In the genomic region with DNA sequence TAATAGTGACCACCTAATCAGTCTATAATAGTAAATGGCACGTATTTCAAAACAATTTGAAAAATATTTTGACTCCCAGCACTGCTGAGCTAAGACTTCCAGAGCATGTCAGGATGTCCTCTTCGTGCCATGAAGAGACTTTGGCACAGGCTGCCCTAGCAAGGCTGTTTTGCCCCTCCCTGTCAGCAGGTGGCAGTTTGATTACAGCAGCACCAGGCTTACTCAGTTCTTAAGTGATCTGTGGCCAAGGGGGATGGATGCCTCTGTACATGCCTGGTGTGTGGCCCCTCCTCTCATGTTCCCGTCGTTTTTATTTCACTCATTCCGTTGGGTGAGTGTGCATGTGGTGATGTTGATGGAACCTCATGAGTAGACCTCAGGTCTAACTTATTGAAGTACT, we compare ENCODE assay signal across 9 mouse cellular contexts. TPM values are rescaled to one million over a fixed set of nuclear protein-coding genes. Genes with fewer than 3 reads are reported as not detected.
DNase-seq lines count a peak whose midpoint lies in the region; ATAC-seq and TF ChIP-seq lines count a peak whose summit lies in the region.
"Had no signal": no experiment of that assay in that cellular context is flagged by ENCODE, and none has a peak within 500 bp of the region (broad histone marks: within the 10 kb centered on the region; RNA-seq: fewer than 3 reads in every experiment).

No protein-coding gene starts in this region.

- WGBS in intestine, embryonic 16.5 days, result 50% methylated on average over 5 of the region's 5 CpGs

- H3K36me3 ChIP-seq in intestine, embryonic 16.5 days (ENCODE audit: control insufficient read depth, insufficient read depth, low read length), result no peaks in the 10 kb centered on the region

- H3K4me1 ChIP-seq in intestine, embryonic 16.5 days (ENCODE audit: control insufficient read depth, insufficient read depth, low read length), result no peaks in the 10 kb centered on the region

- H3K9me3 ChIP-seq in intestine, embryonic 16.5 days (ENCODE audit: control insufficient read depth, low read length), result no peaks in the 10 kb centered on the region

- no peak overlapping the region for H3K4me3 ChIP-seq in gastrocnemius, adult 2 months
- no peak overlapping the region for H3K4me3 ChIP-seq in intestine, embryonic 16.5 days (ENCODE audit: low read length)

- H3K4me2 ChIP-seq in intestine, embryonic 16.5 days (ENCODE audit: low read depth, low read length), result no peak overlapping the region

- no peak overlapping the region for H3K9ac ChIP-seq in intestine, embryonic 16.5 days (ENCODE audit: low read depth, low read length)

- intact Hi-C loops in gastrocnemius, adult 2 months (cut with DNase I), result no loop called here
- intact Hi-C loops in heart, postnatal 36 days (cut with DNase I), result no loop called here

- ATAC-seq in intestine, embryonic 16.5 days, result no peak

- no peaks in the 10 kb centered on the region for H3K27me3 ChIP-seq in intestine, embryonic 16.5 days (replicated peaks; ENCODE audit: control insufficient read depth, insufficient read depth, low read length)

- H3K27ac ChIP-seq in gastrocnemius, adult 2 months, result no peak overlapping the region
- H3K27ac ChIP-seq in intestine, embryonic 16.5 days (ENCODE audit: low read length), result no peak overlapping the region

- TF ChIP-seq CTCF in gastrocnemius, adult 2 months (IDR thresholded peaks at IDR 0.05), result no peak

- DNase-seq in embryo, embryonic 10.5 days (ENCODE audit: low spot score), result peak; percentile 15
- DNase-seq in embryo, embryonic 10 days (ENCODE audit: low spot score), result no peak
- peak; percentile 59 for DNase-seq in 416B (ENCODE audit: low read depth)
- peak; percentile 26 for DNase-seq in adrenal gland, postnatal 25 days
- peak; percentile 62 to 69 for DNase-seq in natural killer cell, adult 2 months (ENCODE audit: low spot score in 2 of 2)
- DNase-seq in gastrocnemius, adult 2 months, result no peak
- DNase-seq in heart, postnatal 36 days, result no peak

RNA-seq across cellular contexts. Expression of a gene that starts 2.3 kb away (rescaled TPM):
- total RNA-seq in adrenal gland, postnatal 25 days (2021), result not detected in 2 replicates
- not detected for total RNA-seq in gastrocnemius, adult 2 months (2021)
- total RNA-seq in heart, postnatal 36 days (2021), result not detected
- not detected in 2 replicates for polyA plus RNA-seq in intestine, embryonic 16.5 days (2015; fragmentation: Nextera tagmentation; extraction: Ambion mirVana)
- total RNA-seq: MEL had no signal

Comparison
In these comparisons a context has a peak if more than half of its experiments do, and no peak if none do; other contexts are left out.
1. DNase-seq: peak in embryo, embryonic 10.5 days (single experiment), 416B (single experiment), adrenal gland, postnatal 25 days (single experiment) and natural killer cell, adult 2 months (2 of 2); none in embryo, embryonic 10 days (single experiment), gastrocnemius, adult 2 months (single experiment) and heart, postnatal 36 days (0 of 2).